Mouse (Mus musculus): ENCODE results near the gene Qrich2. TPM values are rescaled to one million over a fixed set of nuclear protein-coding genes. Genes with fewer than 3 reads are reported as not detected.
"Not testable (repeated sequence)": the region's sequence is repeated elsewhere in the genome, so short reads cannot be mapped to it uniquely, and the experiment has no call there.

The Qrich2 gene
- total RNA-seq, 2 experiments from 2014 or later = 0.11 TPM; not detected in 1

- intact Hi-C loops (cut with DNase I) = no loop called here
- peak; percentile 89 to 96 for DNase-seq
These were observed 24.4 kb upstream of the Qrich2 start for GRCm38 (mm10) chr11:116490232-116491107.

GRCm38 (mm10) chr11:116489771-116490231 is 23.8 kb upstream of the Qrich2 start:
- DNase-seq = no peak
- intact Hi-C loops (cut with DNase I) = no loop called here

- DNase-seq = no peak
- intact Hi-C loops (cut with DNase I) = no loop called here
These were observed 22.8 kb upstream of the Qrich2 start for GRCm38 (mm10) chr11:116488693-116489375.

DNA sequence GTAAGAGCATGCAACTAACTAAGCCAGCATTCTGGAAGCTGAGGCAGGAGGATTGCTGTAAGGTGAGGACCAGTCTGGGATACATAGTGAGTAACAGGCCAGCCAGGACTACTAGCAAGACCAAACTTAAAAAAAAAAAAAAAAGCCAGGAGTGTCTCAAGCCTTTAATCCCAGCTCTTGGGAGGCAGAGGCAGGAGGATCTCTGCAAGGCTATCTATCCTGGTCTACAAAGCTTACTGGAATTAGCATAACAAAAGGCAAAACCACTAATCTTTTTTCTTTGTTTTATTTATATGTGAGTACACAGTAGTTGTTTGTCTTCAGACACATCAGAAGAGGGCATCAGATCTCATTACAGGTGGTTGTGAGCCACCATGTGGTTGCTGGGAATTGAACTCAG is 22.2 kb upstream of the Qrich2 start:
- intact Hi-C loops (cut with DNase I) = no loop called here
- no peak for DNase-seq

GRCm38 (mm10) chr11:116484261-116484660 is 18.2 kb upstream of the Qrich2 start:
- no peak for DNase-seq
- intact Hi-C loops (cut with DNase I) = no loop called here

GRCm38 (mm10) chr11:116481776-116482175 is 15.7 kb upstream of the Qrich2 start:
- intact Hi-C loops (cut with DNase I) = no loop called here

DNA sequence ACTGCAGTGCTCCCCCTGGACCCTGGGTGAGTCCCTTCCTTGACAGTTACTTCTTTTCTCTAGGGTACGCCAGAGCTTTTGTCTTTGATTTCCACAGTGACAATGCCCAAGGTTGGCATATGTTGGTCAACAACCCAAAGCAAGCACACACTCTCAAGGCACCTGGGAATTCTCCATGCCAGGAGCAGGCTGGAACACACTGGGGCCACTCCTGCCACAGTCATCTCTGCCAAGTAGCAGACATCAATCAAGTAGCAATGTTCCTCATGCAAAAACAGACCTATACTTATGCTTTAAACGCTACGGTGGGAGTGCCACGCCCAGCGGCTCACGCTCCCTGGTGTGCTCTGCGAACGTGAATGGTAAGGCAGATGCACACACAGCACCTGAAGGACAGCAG is 14.9 kb upstream of the Qrich2 start:
- DNase-seq = no peak
- intact Hi-C loops (cut with DNase I) = no loop called here

More at GRCm38 (mm10) chr11:116481776-116482175, 15.7 kb upstream of the Qrich2 start:
- DNase-seq = no peak

GRCm38 (mm10) chr11:116479832-116480231 is 13.8 kb upstream of the Qrich2 start:
- no peak for DNase-seq
- intact Hi-C loops (cut with DNase I) = no loop called here

GRCm38 (mm10) chr11:116478978-116479377 is 12.9 kb upstream of the Qrich2 start:
- intact Hi-C loops (cut with DNase I) = no loop called here
- no peak for DNase-seq

GRCm38 (mm10) chr11:116477160-116477759 is 11.2 kb upstream of the Qrich2 start:
- intact Hi-C loops (cut with DNase I) = no loop called here
- DNase-seq = no peak

- intact Hi-C loops (cut with DNase I) = no loop called here
These were observed 10.7 kb upstream of the Qrich2 start for GRCm38 (mm10) chr11:116476696-116477095.

DNA sequence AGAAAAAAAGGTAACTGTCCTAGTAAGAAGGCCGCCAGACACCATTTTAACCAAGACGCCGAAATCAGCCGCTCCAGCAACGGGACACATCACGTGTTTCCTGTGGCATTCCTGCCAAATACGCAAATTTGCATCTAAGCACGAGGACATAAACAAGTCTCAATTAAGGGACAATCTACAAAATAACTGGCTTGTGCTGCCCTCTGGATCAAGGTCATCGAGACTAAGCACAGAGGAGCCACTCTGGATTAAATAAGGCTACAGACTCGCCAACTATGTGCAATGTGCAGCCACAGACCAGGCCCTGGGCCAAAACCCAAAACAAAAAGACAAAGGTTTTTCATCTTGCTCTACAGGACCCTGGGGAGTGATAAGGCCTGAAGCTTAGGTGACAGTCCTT is 10.0 kb upstream of the Qrich2 start:
- DNase-seq = peak in 1 of 2 experiments; percentile 29
- intact Hi-C loops (cut with DNase I) = no loop called here

More at GRCm38 (mm10) chr11:116476696-116477095, 10.7 kb upstream of the Qrich2 start:
- DNase-seq = no peak

- intact Hi-C loops (cut with DNase I) = no loop called here
- no peak for DNase-seq
These were observed 6.2 kb upstream of the Qrich2 start for GRCm38 (mm10) chr11:116472275-116472674.

DNA sequence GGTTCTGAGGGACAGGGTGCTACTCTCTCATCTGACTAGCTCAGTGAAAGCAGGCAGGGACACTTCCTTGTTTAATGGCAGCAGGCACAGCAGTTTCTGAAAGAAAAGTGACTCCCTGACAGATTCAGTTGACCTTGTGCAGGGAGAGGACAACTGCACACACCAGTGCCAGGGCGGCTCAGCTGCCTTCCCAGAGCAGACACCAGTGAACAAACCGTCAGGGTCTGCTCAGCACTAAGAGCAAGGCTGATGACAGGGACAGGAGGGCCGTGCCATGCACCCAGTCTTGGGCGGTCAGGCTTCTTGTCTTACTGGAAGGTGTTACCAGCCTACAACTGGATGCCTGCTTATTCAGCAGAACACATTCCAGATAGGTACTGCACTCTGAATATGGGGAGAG is 4.9 kb upstream of the Qrich2 start:
- intact Hi-C loops (cut with DNase I) = no loop called here
- DNase-seq = no peak

DNA sequence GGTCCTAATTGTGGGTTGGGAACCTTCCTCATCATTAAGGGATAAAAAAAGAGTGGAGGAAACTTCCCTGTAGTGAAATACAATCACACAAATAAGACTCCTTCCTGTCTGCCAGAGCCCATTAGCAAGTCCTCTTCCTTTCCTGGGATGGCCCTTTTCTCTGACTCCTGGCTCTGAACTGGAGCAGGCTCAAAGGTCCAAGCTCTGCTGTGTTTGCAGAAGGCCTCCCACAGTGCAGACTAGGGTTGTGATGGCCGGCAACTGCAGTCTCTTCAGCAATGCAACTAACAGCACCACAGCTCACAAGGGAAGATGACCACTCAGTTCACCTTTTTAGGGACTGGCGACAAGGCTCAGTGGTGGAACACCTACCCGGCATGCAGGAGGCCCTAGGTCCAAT is 4.2 kb upstream of the Qrich2 start:
- intact Hi-C loops (cut with DNase I) = no loop called here
- no peak for DNase-seq

DNA sequence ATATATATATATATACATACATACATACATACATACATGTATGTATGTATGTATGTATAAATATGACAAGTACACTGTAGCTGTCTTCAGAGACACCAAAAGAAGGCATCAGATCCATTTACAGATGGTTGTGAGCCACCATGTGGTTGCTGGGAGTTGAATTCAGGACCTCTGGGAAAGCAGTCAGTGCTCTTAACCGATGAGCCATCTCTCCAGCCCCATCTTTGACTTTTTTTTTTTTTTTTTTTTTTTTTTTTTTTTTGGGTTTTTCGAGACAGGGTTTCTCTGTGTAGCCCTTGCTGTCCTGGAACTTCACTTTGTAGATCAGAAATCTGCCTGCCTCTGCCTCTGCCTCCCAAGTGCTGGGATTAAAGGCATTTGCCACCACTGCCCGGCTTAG is 2.3 kb upstream of the Qrich2 start:
- intact Hi-C loops (cut with DNase I); DNase-seq: not testable (repeated sequence)

DNA sequence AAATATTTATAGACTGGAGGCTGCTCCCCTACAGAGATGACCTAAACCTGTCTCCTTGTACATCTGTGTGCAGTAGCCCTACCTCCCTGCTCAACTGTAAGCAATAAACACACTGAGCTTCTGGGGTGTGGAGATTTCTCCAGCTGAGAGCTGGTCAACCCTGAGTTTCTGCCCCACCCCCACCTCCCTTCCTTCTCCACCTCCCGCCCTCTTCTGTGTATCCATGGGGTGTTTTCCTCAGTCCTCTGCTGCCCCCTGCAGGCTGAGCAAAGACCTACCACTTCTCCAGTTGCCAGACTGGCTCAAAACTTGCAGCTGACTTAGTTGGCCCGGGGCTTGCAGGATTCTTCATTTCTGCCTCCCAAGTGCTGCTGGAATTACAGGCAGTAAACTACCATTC is 2.2 kb downstream of the Qrich2 start:
- intact Hi-C loops (cut with DNase I) = loop anchor here (1.0 to 5.0 kb wide), 3 partner anchors 145 to 317 kb away; no protein-coding TSS in a partner anchor
- peak; percentile 85 to 87 for DNase-seq

- DNase-seq = no peak
- intact Hi-C loops (cut with DNase I) = loop anchor here (5.0 kb wide), 1 partner anchor 316 kb away; no protein-coding TSS in a partner anchor
These were observed 2.7 kb downstream of the Qrich2 start for GRCm38 (mm10) chr11:116463338-116463737.

GRCm38 (mm10) chr11:116459786-116460185 is 6.3 kb downstream of the Qrich2 start:
- intact Hi-C loops (cut with DNase I) = loop anchor here (5.0 kb wide), 1 partner anchor 312 kb away; no protein-coding TSS in a partner anchor
- no peak for DNase-seq

- DNase-seq = no peak
- intact Hi-C loops (cut with DNase I) = no loop called here
These were observed 9.8 kb downstream of the Qrich2 start for GRCm38 (mm10) chr11:116456234-116456633.

- intact Hi-C loops (cut with DNase I) = no loop called here
- no peak for DNase-seq
These were observed 12.2 kb downstream of the Qrich2 start for GRCm38 (mm10) chr11:116453889-116454288.

All from heart, postnatal 36 days (tissue).